Mouse (Mus musculus) forebrain, embryonic 16.5 days (tissue): Measurements from ENCODE around the gene Samd1. TPM values are rescaled to one million over a fixed set of nuclear protein-coding genes. Genes with fewer than 3 reads are reported as not detected.

Experiments used
- ATAC-seq: fragments of 200-750 bp; cut with Nextera tagmentation; 2 replicates; pipeline ENCODE4 v1.8.0; 2017; ENCODE audit warnings: mild to moderate bottlenecking, moderate library complexity
- H3K27ac ChIP-seq: fragments of 300-500 bp; sonication (generic); 2 replicates; pipeline ENCODE4 v1.5.1; 2014; ENCODE audit warnings: low read length, control low read depth
- H3K27me3 ChIP-seq: fragments of 300-500 bp; sonication (generic); replicated peaks from 2 replicates; pipeline ENCODE4 v1.6.1; 2014; ENCODE audit warnings: low read length; ENCODE audit not compliant: control insufficient read depth, insufficient read depth
- H3K36me3 ChIP-seq: fragments of 300-500 bp; sonication (generic); 2 replicates; pipeline ENCODE4 v1.6.1; 2014; ENCODE audit not compliant: control insufficient read depth, insufficient read depth
- H3K4me1 ChIP-seq: fragments of 300-500 bp; sonication (generic); replicated peaks from 2 replicates; pipeline ENCODE4 v1.6.1; 2014; ENCODE audit warnings: low read length; ENCODE audit not compliant: control insufficient read depth, insufficient read depth
- H3K4me2 ChIP-seq: fragments of 300-500 bp; sonication (generic); 2 replicates; pipeline ENCODE4 v1.6.1; 2014; ENCODE audit warnings: mild to moderate bottlenecking, low read length, control low read depth
- H3K4me3 ChIP-seq: fragments of 300-500 bp; sonication (generic); replicated peaks from 2 replicates; pipeline ENCODE4 v1.5.1; 2014; ENCODE audit warnings: mild to moderate bottlenecking, low read length, control low read depth
- H3K9ac ChIP-seq: fragments of 300-500 bp; sonication (generic); replicated peaks from 2 replicates; pipeline ENCODE4 v1.6.1; 2014; ENCODE audit warnings: low read depth, low read length, control low read depth
- H3K9me3 ChIP-seq: fragments of 300-500 bp; sonication (generic); 2 replicates; pipeline ENCODE4 v1.6.1; 2016; ENCODE audit warnings: low read length; ENCODE audit not compliant: control insufficient read depth
- WGBS: fragments of 180-500 bp; shearing (Covaris S2); extraction: QIAGEN DNeasy Blood & Tissue Kit; methylation state at CpG from one replicate; pipeline ENCODE4 v1.1.7; 2014; 5-methylcytosine and 5-hydroxymethylcytosine counted together
- polyA plus RNA-seq: library from polyadenylated mRNA; unstranded; fragments of >200 nt; fragmentation: Nextera tagmentation; extraction: Ambion mirVana; gene quantifications from 2 replicates; pipeline ENCODE4 v1.2.1, GENCODE M21; 2015

The Samd1 gene
- polyA plus RNA-seq, 1 experiment from 2014 or later = 9.7 TPM

GRCm38 (mm10) chr8:84019738-84020137 is 22.3 kb downstream of the Samd1 start:
- Histone ChIP-seq H3K4me1 (no peaks in the 10 kb centered on the region), H3K27ac (no peak overlapping the region), H3K9ac (no peak overlapping the region), H3K27me3 (peaks cover 3% of the 10 kb centered on the region; the same call in 1 of the 2 replicates), H3K36me3 (no peaks in the 10 kb centered on the region), H3K9me3 (no peaks in the 10 kb centered on the region), H3K4me3 (no peak overlapping the region), H3K4me2 (no peak overlapping the region)
- ATAC-seq = no peak
- WGBS = 81% methylated on average over 9 of the region's 9 CpGs

- Histone ChIP-seq H3K4me1 (peaks cover 6% of the 10 kb centered on the region; the same call in 1 of the 2 replicates), H3K27me3 (peaks cover 3% of the 10 kb centered on the region; the same call in 1 of the 2 replicates)
Observed at GRCm38 (mm10) chr8:84021096-84021495, 23.6 kb downstream of the Samd1 start, which contains the start of gene Palm3. Gene Palm3 (plus strand): TSS chr8:84021471.

GRCm38 (mm10) chr8:84021569-84021968 is 24.1 kb downstream of the Samd1 start:
- Histone ChIP-seq H3K9ac (no peak overlapping the region), H3K27ac (no peak overlapping the region), H3K27me3 (peaks cover 6% of the 10 kb centered on the region), H3K4me1 (peaks cover 10% of the 10 kb centered on the region; the same call in 1 of the 2 replicates), H3K36me3 (no peaks in the 10 kb centered on the region), H3K4me3 (no peak overlapping the region), H3K4me2 (no peak overlapping the region), H3K9me3 (no peaks in the 10 kb centered on the region)
- no peak for ATAC-seq
- 52% methylated on average over 12 of the region's 12 CpGs for WGBS

More at GRCm38 (mm10) chr8:84021096-84021495, 23.6 kb downstream of the Samd1 start, which contains the start of gene Palm3:
- no peak for ATAC-seq
- Histone ChIP-seq H3K4me2 (no peak within 1 kb of the TSS), H3K9me3 (no peaks in the 10 kb centered on the region), H3K27ac (no peak within 1 kb of the TSS), H3K36me3 (no peaks in the 10 kb centered on the region), H3K4me3 (no peak within 1 kb of the TSS), H3K9ac (no peak within 1 kb of the TSS)
- 13% methylated on average over 18 of the region's 18 CpGs for WGBS

GRCm38 (mm10) chr8:84023085-84023484 is 25.6 kb downstream of the Samd1 start:
- Histone ChIP-seq H3K36me3 (no peaks in the 10 kb centered on the region), H3K4me1 (peaks cover 10% of the 10 kb centered on the region; the same call in 1 of the 2 replicates), H3K9ac (no peak overlapping the region), H3K27me3 (peaks cover 15% of the 10 kb centered on the region), H3K4me3 (no peak overlapping the region), H3K4me2 (no peak overlapping the region), H3K27ac (no peak overlapping the region), H3K9me3 (no peaks in the 10 kb centered on the region)
- ATAC-seq = no peak
- WGBS = 62% methylated on average over 5 of the region's 5 CpGs

GRCm38 (mm10) chr8:84023631-84024030 is 26.2 kb downstream of the Samd1 start:
- no peak overlapping the region for H3K9ac ChIP-seq
- H3K27ac ChIP-seq = no peak overlapping the region
- H3K4me1 ChIP-seq = peaks cover 10% of the 10 kb centered on the region; the same call in 1 of the 2 replicates
- H3K9me3 ChIP-seq = no peaks in the 10 kb centered on the region
- H3K4me3 ChIP-seq = no peak overlapping the region
- no peaks in the 10 kb centered on the region for H3K36me3 ChIP-seq
- no peak for ATAC-seq
- WGBS = 91% methylated on average over 1 of the region's 1 CpGs
- H3K27me3 ChIP-seq = peaks cover 15% of the 10 kb centered on the region
- no peak overlapping the region for H3K4me2 ChIP-seq

GRCm38 (mm10) chr8:84024171-84024570 is 26.7 kb downstream of the Samd1 start:
- no peak for ATAC-seq

GRCm38 (mm10) chr8:84025863-84026262 is 28.4 kb downstream of the Samd1 start:
- Histone ChIP-seq H3K36me3 (no peaks in the 10 kb centered on the region), H3K27ac (no peak overlapping the region), H3K4me1 (peaks cover 10% of the 10 kb centered on the region; the same call in 1 of the 2 replicates), H3K9ac (peak overlapping the region; percentile 56), H3K27me3 (peaks cover 11% of the 10 kb centered on the region), H3K4me3 (peak overlapping the region; percentile 47), H3K9me3 (no peaks in the 10 kb centered on the region), H3K4me2 (peak overlapping the region; percentile 73)
- peak; percentile 80 for ATAC-seq
- under 1% methylated on average over 41 of the region's 41 CpGs for WGBS

More at GRCm38 (mm10) chr8:84024171-84024570, 26.7 kb downstream of the Samd1 start:
- H3K27ac ChIP-seq = no peak overlapping the region
- no peak overlapping the region for H3K4me2 ChIP-seq
- WGBS = 17% methylated on average over 10 of the region's 10 CpGs
- peaks cover 15% of the 10 kb centered on the region for H3K27me3 ChIP-seq
- no peaks in the 10 kb centered on the region for H3K9me3 ChIP-seq
- H3K36me3 ChIP-seq = no peaks in the 10 kb centered on the region
- H3K9ac ChIP-seq = no peak overlapping the region
- H3K4me3 ChIP-seq = no peak overlapping the region
- H3K4me1 ChIP-seq = peaks cover 10% of the 10 kb centered on the region; the same call in 1 of the 2 replicates

- Histone ChIP-seq H3K9ac (no peak overlapping the region), H3K9me3 (no peaks in the 10 kb centered on the region), H3K27ac (no peak overlapping the region), H3K27me3 (peaks cover 11% of the 10 kb centered on the region), H3K4me2 (no peak overlapping the region), H3K36me3 (no peaks in the 10 kb centered on the region), H3K4me3 (no peak overlapping the region), H3K4me1 (peaks cover 10% of the 10 kb centered on the region; the same call in 1 of the 2 replicates)
- ATAC-seq = no peak
- 9% methylated on average over 10 of the region's 10 CpGs for WGBS
Observed at GRCm38 (mm10) chr8:84027449-84027848, 30.0 kb downstream of the Samd1 start.

- WGBS = 91% methylated on average over 5 of the region's 5 CpGs
- Histone ChIP-seq H3K9me3 (no peaks in the 10 kb centered on the region), H3K4me1 (peaks cover 10% of the 10 kb centered on the region; the same call in 1 of the 2 replicates), H3K36me3 (no peaks in the 10 kb centered on the region), H3K9ac (no peak overlapping the region), H3K4me3 (no peak overlapping the region), H3K27ac (no peak overlapping the region), H3K27me3 (peaks cover 11% of the 10 kb centered on the region), H3K4me2 (no peak overlapping the region)
- ATAC-seq = no peak
Observed at GRCm38 (mm10) chr8:84029272-84029671, 31.8 kb downstream of the Samd1 start.
